27 mouse cellular contexts compared by ENCODE assay signal in genomic region chr19:23410328-23410727, GRCm38 (mm10). TPM values are rescaled to one million over a fixed set of nuclear protein-coding genes. Genes with fewer than 3 reads are reported as not detected.
A peak's percentile ranks its signal among the peaks of the same experiment; 100 is the strongest.
DNase-seq lines count a peak whose midpoint lies in the region; ATAC-seq and TF ChIP-seq lines count a peak whose summit lies in the region.
"Had no signal": no experiment of that assay in that cellular context is flagged by ENCODE, and none has a peak within 500 bp of the region (broad histone marks: within the 10 kb centered on the region; RNA-seq: fewer than 3 reads in every experiment).

No protein-coding gene starts in this region.

- WGBS in lung, embryonic 14.5 days = 44% methylated on average over 4 of the region's 4 CpGs
- 56% methylated on average over 4 of the region's 4 CpGs for WGBS in lung, adult 2 months
- 89% methylated on average over 4 of the region's 4 CpGs for WGBS in heart, adult 2 months

- no peak overlapping the region for H3K27ac ChIP-seq in lung, embryonic 14.5 days (ENCODE audit: low read depth)
- no peak overlapping the region for H3K27ac ChIP-seq in heart, adult 2 months
- H3K27ac ChIP-seq: forebrain, embryonic 10.5 days; forebrain, embryonic 13.5 days; hindbrain, embryonic 12.5 days; hindbrain, embryonic 15.5 days had no signal

- H3K4me3 ChIP-seq in lung, embryonic 14.5 days (ENCODE audit: low read depth, low read length) = no peak overlapping the region
- no peak overlapping the region for H3K4me3 ChIP-seq in lung, adult 2 months (replicated peaks; ENCODE audit: extremely low read depth, low read depth, low read length)
- H3K4me3 ChIP-seq in heart, adult 2 months = no peak overlapping the region
- H3K4me3 ChIP-seq: forebrain, embryonic 10.5 days; forebrain, embryonic 13.5 days; hindbrain, embryonic 12.5 days; hindbrain, embryonic 15.5 days had no signal

- intact Hi-C loops in heart, adult 2 months (cut with DNase I) = no loop called here

- no peak for ATAC-seq in lung, embryonic 14.5 days (ENCODE audit: insufficient read depth)
- ATAC-seq: forebrain, embryonic 13.5 days; forebrain, embryonic 16.5 days; Patski had no signal

- peak; percentile 72 for DNase-seq in lung, embryonic 14.5 days
- DNase-seq in lung, adult 2 months = no peak
- peak; percentile 26 for DNase-seq in lung, postnatal 25 days (ENCODE audit: low spot score)
- no peak for DNase-seq in lung, postnatal 14 days
- peak; percentile 7 for DNase-seq in embryo, embryonic 9.5 days (ENCODE audit: extremely low spot score)
- peak; percentile 6 for DNase-seq in skeletal muscle tissue, adult 2 months (ENCODE audit: low read depth, low spot score)
- no peak for DNase-seq in thymus, adult 18-20 months
- no peak for DNase-seq in heart, adult 2 months
- DNase-seq: adrenal gland, postnatal 10 days; adrenal gland, postnatal 36 days; B cell, adult 2 months; cerebellum, adult 11 months; cerebellum, adult 2 months; cerebellum, adult 9-11 months; cerebellum, postnatal 36 days; gastrocnemius, postnatal 10 days; gastrocnemius, postnatal 36 days had no signal

- H3K36me3 ChIP-seq in lung, embryonic 14.5 days (ENCODE audit: insufficient read depth) = no peaks in the 10 kb centered on the region
- no peaks in the 10 kb centered on the region for H3K36me3 ChIP-seq in heart, adult 2 months (ENCODE audit: control insufficient read depth, insufficient read depth, low read length)
- H3K36me3 ChIP-seq: forebrain, embryonic 10.5 days; G1E; hindbrain, embryonic 12.5 days; hindbrain, embryonic 15.5 days had no signal

- no peak overlapping the region for H3K4me2 ChIP-seq in lung, embryonic 14.5 days
- H3K4me2 ChIP-seq: forebrain, embryonic 13.5 days; heart, embryonic 11.5 days; hindbrain, embryonic 12.5 days; hindbrain, embryonic 15.5 days had no signal

- no peak overlapping the region for H3K9ac ChIP-seq in lung, embryonic 14.5 days
- H3K9ac ChIP-seq in heart, adult 2 months (ENCODE audit: low read depth, low read length) = no peak overlapping the region
- H3K9ac ChIP-seq: forebrain, embryonic 13.5 days; hindbrain, embryonic 12.5 days; hindbrain, embryonic 15.5 days had no signal

- TF ChIP-seq POLR2A in lung, adult 2 months (IDR thresholded peaks at IDR 0.05; ENCODE audit: borderline replicate concordance, extremely low read depth, low read depth, low read length) = no peak
- no peak for TF ChIP-seq POLR2A in heart, adult 2 months (IDR thresholded peaks at IDR 0.05; ENCODE audit: insufficient read depth, low read depth, low read length)

- H3K79me2 ChIP-seq in heart, adult 2 months (replicated peaks; ENCODE audit: control insufficient read depth, insufficient read depth, low read length) = no peaks in the 10 kb centered on the region

- no peak for TF ChIP-seq CTCF in lung, embryonic 14.5 days (IDR thresholded peaks at IDR 0.05; ENCODE audit: low read depth)
- TF ChIP-seq CTCF in lung, adult 2 months (IDR thresholded peaks at IDR 0.05; ENCODE audit: insufficient read depth, low read length) = no peak
- TF ChIP-seq CTCF in heart, adult 2 months (IDR thresholded peaks at IDR 0.05) = no peak

- H3K4me1 ChIP-seq in lung, embryonic 14.5 days (ENCODE audit: insufficient read depth) = 0 out of 2 replicates have a peak, but pooled peaks cover 4% of the 10 kb centered on the region
- H3K4me1 ChIP-seq in lung, adult 2 months (ENCODE audit: control insufficient read depth, insufficient read depth, low read length) = no peaks in the 10 kb centered on the region
- no peaks in the 10 kb centered on the region for H3K4me1 ChIP-seq in heart, adult 2 months (ENCODE audit: control insufficient read depth, insufficient read depth, low read length)
- H3K4me1 ChIP-seq: forebrain, embryonic 10.5 days; forebrain, embryonic 13.5 days; hindbrain, embryonic 12.5 days; hindbrain, embryonic 15.5 days had no signal

- TF ChIP-seq EP300 in heart, adult 2 months (IDR thresholded peaks at IDR 0.05; ENCODE audit: insufficient read depth, low read depth, low read length) = no peak

- no peaks in the 10 kb centered on the region for H3K27me3 ChIP-seq in lung, embryonic 14.5 days (ENCODE audit: insufficient read depth, low read length)
- no peaks in the 10 kb centered on the region for H3K27me3 ChIP-seq in heart, adult 2 months (ENCODE audit: control insufficient read depth, insufficient read depth, low read length)
- H3K27me3 ChIP-seq: CH12.LX; hindbrain, embryonic 12.5 days; hindbrain, embryonic 15.5 days had no signal

- no peaks in the 10 kb centered on the region for H3K9me3 ChIP-seq in lung, embryonic 14.5 days (ENCODE audit: low read depth, low read length)
- H3K9me3 ChIP-seq: forebrain, embryonic 10.5 days; forebrain, embryonic 13.5 days; G1E; hindbrain, embryonic 12.5 days; hindbrain, embryonic 15.5 days had no signal

RNA-seq across cellular contexts. Expression of gene Mamdc2, which starts 37.9 kb away (rescaled TPM):
- 3.1 and 3.8 TPM in 2 replicates for polyA plus RNA-seq in lung, embryonic 14.5 days (2014; fragmentation: Nextera tagmentation; extraction: Ambion mirVana)
- 68.2 and 75.8 TPM in 2 replicates for polyA plus RNA-seq in lung, adult 2 months (2012; rRNA removed)
- total RNA-seq in heart, adult 2 months (2021) = 1 to 10 TPM; 1.8 to 2.6 TPM
- polyA plus RNA-seq in heart, adult 2 months (2012; rRNA removed) = 2.4 and 3.0 TPM in 2 replicates
- total RNA-seq: granulocyte monocyte progenitor cell, adult 5-6 weeks had no signal
- polyA plus RNA-seq: G1E, Patski had no signal

Comparison
In these comparisons a context has a peak if more than half of its experiments do, and no peak if none do; other contexts are left out.
1. DNase-seq: peak in lung, embryonic 14.5 days (single experiment), lung, postnatal 25 days (single experiment), embryo, embryonic 9.5 days (single experiment) and skeletal muscle tissue, adult 2 months (single experiment); none in lung, adult 2 months (single experiment), lung, postnatal 14 days (single experiment), thymus, adult 18-20 months (0 of 2) and heart, adult 2 months (0 of 2).
2. RNA of gene Mamdc2, which starts 37.9 kb away (polyA plus RNA-seq): 68.2 to 75.8 TPM in lung, adult 2 months; 3.1 to 3.8 TPM in lung, embryonic 14.5 days and 2.4 to 3.0 TPM in heart, adult 2 months; every median in the first group is over 10 times any median in the second.